ENCODE assay signal across 30 mouse cellular contexts in genomic region chr6:68606033-68606432, GRCm38 (mm10).
DNase-seq lines count a peak whose midpoint lies in the region; TF ChIP-seq lines count a peak whose summit lies in the region.
"Had no signal": no experiment of that assay in that cellular context is flagged by ENCODE, and none has a peak within 500 bp of the region (broad histone marks: within the 10 kb centered on the region; RNA-seq: fewer than 3 reads in every experiment).

No protein-coding gene starts in this region.

- no peak overlapping the region for H3K4me3 ChIP-seq in left cerebral cortex, adult 2 months
- H3K4me3 ChIP-seq in limb, embryonic 10.5 days: no peak overlapping the region
- H3K4me3 ChIP-seq: embryonic facial prominence, embryonic 12.5 days; forebrain, embryonic 15.5 days; gastrocnemius, adult 2 months; hindbrain, embryonic 13.5 days; limb, embryonic 15.5 days; lung, embryonic 15.5 days; neural tube, embryonic 13.5 days had no signal

- no peaks in the 10 kb centered on the region for H3K9me3 ChIP-seq in limb, embryonic 10.5 days (replicated peaks)
- H3K9me3 ChIP-seq: embryonic facial prominence, embryonic 12.5 days; forebrain, embryonic 15.5 days; hindbrain, embryonic 13.5 days; limb, embryonic 15.5 days; lung, embryonic 15.5 days had no signal

- TF ChIP-seq CTCF in left cerebral cortex, adult 2 months (IDR thresholded peaks at IDR 0.05): peak; percentile 32

- intact Hi-C loops in left cerebral cortex, adult 2 months (cut with DNase I): loop anchor here (5.0 kb wide), 1 partner anchor 404 kb away; no protein-coding TSS in a partner anchor
- intact Hi-C loops in left cerebral cortex, postnatal 25 days (cut with DNase I): no loop called here

- H3K4me1 ChIP-seq in limb, embryonic 10.5 days: no peaks in the 10 kb centered on the region
- H3K4me1 ChIP-seq: embryonic facial prominence, embryonic 12.5 days; forebrain, embryonic 15.5 days; hindbrain, embryonic 13.5 days; limb, embryonic 15.5 days; lung, embryonic 15.5 days; neural tube, embryonic 13.5 days had no signal

- H3K27ac ChIP-seq in left cerebral cortex, adult 2 months: no peak overlapping the region
- no peak overlapping the region for H3K27ac ChIP-seq in limb, embryonic 10.5 days
- H3K27ac ChIP-seq: embryonic facial prominence, embryonic 12.5 days; forebrain, embryonic 15.5 days; gastrocnemius, adult 2 months; hindbrain, embryonic 13.5 days; limb, embryonic 15.5 days; liver, embryonic 14.5 days; lung, embryonic 15.5 days; neural tube, embryonic 13.5 days had no signal

- 73% methylated on average over 2 of the region's 2 CpGs for WGBS in limb, embryonic 10.5 days

- DNase-seq in left cerebral cortex, adult 2 months (ENCODE audit: extremely low spot score in 1 of 2, low spot score in 2 of 2): no peak
- DNase-seq in left cerebral cortex, postnatal 25 days (ENCODE audit: low spot score in 2 of 2): no peak
- DNase-seq in 3T3-L1 (ENCODE audit: low read depth, low spot score) (peak; percentile 1), 416B (ENCODE audit: low read depth) (peak; percentile 8), R1 (ENCODE audit: low read depth, low spot score) (peak; percentile 14)
- DNase-seq in urinary bladder, adult 18-20 months (ENCODE audit: low spot score in 2 of 2): no peak
- DNase-seq in c-Kit-positive CD71-positive TER-119-positive erythroid progenitor cells, embryonic 14.5 days (ENCODE audit: low spot score): no peak
- DNase-seq in limb, embryonic 10.5 days (ENCODE audit: low spot score): no peak
- DNase-seq: adrenal gland, postnatal 10 days; cerebellum, adult 11 months; cerebellum, adult 9-11 months; embryo, embryonic 11 days; gastrocnemius, adult 2 months; gastrocnemius, postnatal 36 days; heart, adult 18-20 months; heart, postnatal 4 days; kidney, adult 9 months; kidney, postnatal 14 days; left cerebral cortex, postnatal 4 days; lung, postnatal 36 days; right cerebral cortex, postnatal 25 days; spleen, adult 18-20 months; thymus, postnatal 4 days had no signal

- H3K27me3 ChIP-seq in limb, embryonic 10.5 days (ENCODE audit: low read depth, poor library complexity, severe bottlenecking): no peaks in the 10 kb centered on the region
- H3K27me3 ChIP-seq: embryonic facial prominence, embryonic 12.5 days; forebrain, embryonic 15.5 days; hindbrain, embryonic 13.5 days; limb, embryonic 15.5 days; lung, embryonic 15.5 days; neural tube, embryonic 13.5 days had no signal

- no peaks in the 10 kb centered on the region for H3K36me3 ChIP-seq in limb, embryonic 10.5 days
- H3K36me3 ChIP-seq: embryonic facial prominence, embryonic 12.5 days; forebrain, embryonic 15.5 days; hindbrain, embryonic 13.5 days; limb, embryonic 15.5 days; lung, embryonic 15.5 days; neural tube, embryonic 13.5 days had no signal

Comparison
In these comparisons a context has a peak if more than half of its experiments do, and no peak if none do; other contexts are left out.
1. DNase-seq: peak in 3T3-L1 (single experiment), 416B (single experiment) and R1 (single experiment); none in left cerebral cortex, adult 2 months (0 of 2), left cerebral cortex, postnatal 25 days (0 of 2), urinary bladder, adult 18-20 months (0 of 2), c-Kit-positive CD71-positive TER-119-positive erythroid progenitor cells, embryonic 14.5 days (single experiment) and limb, embryonic 10.5 days (single experiment).